Mouse (Mus musculus) liver, embryonic 14.5 days (tissue): ENCODE measurements around the gene Cers3. TPM values are rescaled to one million over a fixed set of nuclear protein-coding genes. Genes with fewer than 3 reads are reported as not detected.

Source experiments
- ATAC-seq: fragments of 200-750 bp; cut with Nextera tagmentation; 2 replicates; pipeline ENCODE4 v1.8.0; 2017; ENCODE audit warnings: moderate number of reproducible peaks, mild to moderate bottlenecking, moderate library complexity; ENCODE audit not compliant: insufficient read depth
- DNase-seq, 3 experiments: peaks; one replicate each; pipeline ENCODE4 v3.0.0-alpha.2; 2012 to 2013; ENCODE audit warnings: low read depth in 3 of 3, low spot score in 3 of 3
- H3K27ac ChIP-seq: fragments of 300-500 bp; sonication (generic); 2 replicates; pipeline ENCODE4 v1.5.1; 2014; ENCODE audit warnings: moderate library complexity, mild to moderate bottlenecking, control low read depth, inconsistent platforms
- H3K27me3 ChIP-seq: fragments of 300-500 bp; sonication (generic); 2 replicates; pipeline ENCODE4 v1.6.1; 2014; ENCODE audit warnings: mild to moderate bottlenecking, low read length, moderate library complexity; ENCODE audit not compliant: control insufficient read depth, insufficient read depth
- H3K36me3 ChIP-seq: fragments of 300-500 bp; sonication (generic); replicated peaks from 2 replicates; pipeline ENCODE4 v1.6.1; 2014; ENCODE audit warnings: low read depth; ENCODE audit not compliant: control insufficient read depth, insufficient read depth
- H3K4me1 ChIP-seq, 2 experiments: fragments of 200-500 bp in 1 of 2; fragments of 300-500 bp in 1 of 2; sonication (generic) in 1 of 2; replicated peaks; 2 replicates each; pipeline ENCODE4 v1.6.1; 2012 to 2014; ENCODE audit warnings: antibody characterized with exemption in 1 of 2, inconsistent platforms in 1 of 2, low read length in 1 of 2; ENCODE audit not compliant: control insufficient read depth in 2 of 2, insufficient read depth in 2 of 2
- H3K4me2 ChIP-seq: fragments of 300-500 bp; sonication (generic); 2 replicates; pipeline ENCODE4 v1.6.1; 2014; ENCODE audit warnings: low read depth, mild to moderate bottlenecking, control low read depth, moderate library complexity
- H3K4me3 ChIP-seq, 2 experiments: fragments of 200-500 bp in 1 of 2; fragments of 300-500 bp in 1 of 2; sonication (generic) in 1 of 2; 2 replicates each; pipeline ENCODE4 v1.5.1; 2012 to 2014; ENCODE audit warnings: low read depth in 2 of 2, low read length in 2 of 2, mild to moderate bottlenecking in 2 of 2, control low read depth in 1 of 2, inconsistent platforms in 1 of 2, moderate library complexity in 1 of 2; ENCODE audit not compliant: insufficient read depth in 1 of 2
- H3K9ac ChIP-seq: fragments of 300-500 bp; sonication (generic); replicated peaks from 2 replicates; pipeline ENCODE4 v1.6.1; 2014; ENCODE audit warnings: mild to moderate bottlenecking, control low read depth, moderate library complexity
- H3K9me3 ChIP-seq: fragments of 300-500 bp; sonication (generic); 2 replicates; pipeline ENCODE4 v1.6.1; 2016; ENCODE audit warnings: low read length, mixed read lengths; ENCODE audit not compliant: control insufficient read depth
- CTCF ChIP-seq: IDR thresholded peaks from 2 replicates; pipeline ENCODE4 v1.5.1; 2016; ENCODE audit warnings: antibody characterized with exemption, low read depth, control low read depth
- EP300 ChIP-seq: IDR thresholded peaks from 2 replicates; pipeline ENCODE4 v1.6.1; 2016; ENCODE audit warnings: antibody characterized with exemption, low read depth
- WGBS: fragments of 180-500 bp; shearing (Covaris S2); extraction: QIAGEN DNeasy Blood & Tissue Kit; methylation state at CpG from one replicate; pipeline ENCODE4 v1.1.7; 2014; ENCODE audit not compliant: insufficient replicate concordance; 5-methylcytosine and 5-hydroxymethylcytosine counted together
- polyA plus RNA-seq, 2 experiments: library from polyadenylated mRNA; depleted of rRNA in 1 of 2; stranded (reverse) in 1 of 2; unstranded in 1 of 2; fragments of >200 nt; fragmentation: Nextera tagmentation in 1 of 2; extraction: Ambion mirVana in 1 of 2; gene quantifications; 2 replicates each; pipeline versions ENCODE4 v1.2.1 to v1.2.3; 2012 to 2014

The Cers3 gene
- polyA plus RNA-seq, 2 experiments: 0.02 TPM; not detected in 1

DNA sequence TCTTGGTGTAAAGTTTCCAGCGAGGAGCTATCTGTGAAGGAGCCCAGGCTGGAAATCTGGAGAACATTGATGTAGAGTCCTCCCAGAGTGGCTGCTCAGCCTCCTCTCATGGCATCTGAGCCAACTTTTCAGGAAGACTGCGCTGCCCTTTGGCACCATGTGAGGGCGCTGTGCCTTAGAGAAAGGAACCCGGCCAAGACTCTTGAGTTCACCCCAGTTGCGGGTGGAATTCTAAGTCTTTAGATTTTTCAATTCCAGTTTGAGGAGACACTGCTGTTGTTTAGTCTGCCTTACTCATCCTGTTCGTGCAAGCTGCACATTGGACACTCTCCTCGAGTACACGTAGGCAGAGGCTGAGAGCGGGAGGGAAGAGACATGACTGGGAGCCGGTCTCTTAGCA, 98.7 kb downstream of the Cers3 start:
- Histone ChIP-seq H3K9me3 (no peaks in the 10 kb centered on the region), H3K27me3 (peaks cover 23% of the 10 kb centered on the region), H3K27ac (no peak overlapping the region), H3K4me1 (peaks cover 0 to 3% of the 10 kb centered on the region in 2 experiments; a peak in 1 of 4 replicates), H3K4me3 (no peak overlapping the region), H3K9ac (no peak overlapping the region), H3K36me3 (no peaks in the 10 kb centered on the region), H3K4me2 (no peak overlapping the region)
- TF ChIP-seq CTCF (peak; percentile 52), EP300 (no peak)
- ATAC-seq (no peak), DNase-seq (peak in 1 of 3 experiments; percentile 6)
- WGBS: 43% methylated on average over 10 of the region's 10 CpGs

DNA sequence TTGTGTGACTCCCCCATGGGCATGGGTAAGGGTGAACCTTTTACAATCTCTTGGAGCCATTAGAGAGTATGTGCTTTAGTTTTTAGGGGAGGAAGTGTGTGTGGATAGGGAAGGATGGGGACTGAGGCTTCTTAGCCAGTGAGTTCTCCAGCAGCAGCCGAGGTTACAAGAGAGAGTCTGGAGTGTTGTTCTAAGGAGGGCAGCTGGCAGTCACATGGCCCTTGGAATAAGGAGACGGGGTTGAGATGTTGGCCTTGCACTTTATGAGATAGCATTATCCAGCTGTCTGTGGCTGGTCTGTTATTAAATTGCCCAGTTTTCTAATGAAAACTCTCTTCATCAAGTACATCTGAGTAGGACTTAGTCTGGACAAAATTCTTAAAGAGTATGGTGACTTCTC, 100.5 kb downstream of the Cers3 start:
- TF ChIP-seq CTCF: no peak
- TF ChIP-seq EP300: no peak
- no peaks in the 10 kb centered on the region for H3K36me3 ChIP-seq

DNA sequence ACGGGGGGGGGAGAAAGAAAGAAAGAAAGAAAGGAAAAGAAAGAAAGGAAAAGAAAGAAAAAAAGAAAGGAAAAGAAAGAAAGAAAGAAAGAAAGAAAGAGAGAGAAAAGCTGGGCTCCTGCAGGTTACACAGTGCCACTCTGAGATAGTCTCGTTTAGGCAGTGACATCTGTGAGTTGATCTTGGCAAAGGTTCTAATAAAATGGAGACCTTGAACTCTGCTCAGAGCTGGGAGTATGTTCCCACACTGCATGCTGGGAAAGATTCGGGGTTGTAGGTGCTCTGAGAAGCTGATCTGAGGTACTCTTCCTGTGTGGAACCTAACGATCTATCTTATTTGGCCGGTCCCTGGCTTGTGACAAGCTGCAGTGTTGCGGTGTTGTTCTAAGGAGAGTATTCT, 103.3 kb downstream of the Cers3 start:
- no peaks in the 10 kb centered on the region for H3K9me3 ChIP-seq
- no peak overlapping the region for H3K4me2 ChIP-seq
- no peak overlapping the region for H3K9ac ChIP-seq
- no peak for DNase-seq
- H3K36me3 ChIP-seq: no peaks in the 10 kb centered on the region
- 53% methylated on average over 6 of the region's 6 CpGs for WGBS
- no peaks in the 10 kb centered on the region for H3K27me3 ChIP-seq
- TF ChIP-seq CTCF: no peak
- no peak for TF ChIP-seq EP300
- H3K27ac ChIP-seq: no peak overlapping the region
- H3K4me1 ChIP-seq: peaks cover 0 to 3% of the 10 kb centered on the region in 2 experiments; a peak in 1 of 4 replicates
- no peak for ATAC-seq
- no peak overlapping the region for H3K4me3 ChIP-seq

More for the DNA sequence above, 100.5 kb downstream of the Cers3 start:
- Histone ChIP-seq H3K9ac (no peak overlapping the region), H3K9me3 (no peaks in the 10 kb centered on the region), H3K27ac (no peak overlapping the region), H3K4me2 (no peak overlapping the region), H3K27me3 (peaks cover 22% of the 10 kb centered on the region), H3K4me1 (peaks cover 0 to 3% of the 10 kb centered on the region in 2 experiments; a peak in 1 of 4 replicates), H3K4me3 (no peak overlapping the region)
- no peak for ATAC-seq
- no peak for DNase-seq
- 51% methylated on average over 2 of the region's 2 CpGs for WGBS

DNA sequence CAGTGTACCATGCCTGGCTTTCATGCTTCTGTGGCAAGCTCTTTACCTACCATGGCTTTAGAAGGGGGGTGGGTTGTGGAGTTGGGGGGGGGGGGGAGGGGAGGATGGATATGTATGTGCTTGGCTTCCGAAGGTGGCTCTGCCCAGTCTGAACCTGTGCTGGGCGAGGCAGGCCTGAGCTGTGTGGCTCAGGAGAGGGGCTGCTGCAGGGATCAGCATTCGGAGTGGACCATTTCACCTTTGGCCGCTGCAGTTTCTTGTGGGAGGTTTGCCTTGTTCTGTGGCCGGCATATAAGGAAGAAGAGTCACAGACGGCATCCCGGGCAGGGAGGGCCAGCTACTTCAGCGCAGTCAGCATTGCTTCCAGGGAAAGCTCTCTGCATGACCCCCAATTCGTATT, 104.0 kb downstream of the Cers3 start:
- no peak for ATAC-seq
- Histone ChIP-seq H3K9ac (no peak overlapping the region), H3K9me3 (no peaks in the 10 kb centered on the region)

DNA sequence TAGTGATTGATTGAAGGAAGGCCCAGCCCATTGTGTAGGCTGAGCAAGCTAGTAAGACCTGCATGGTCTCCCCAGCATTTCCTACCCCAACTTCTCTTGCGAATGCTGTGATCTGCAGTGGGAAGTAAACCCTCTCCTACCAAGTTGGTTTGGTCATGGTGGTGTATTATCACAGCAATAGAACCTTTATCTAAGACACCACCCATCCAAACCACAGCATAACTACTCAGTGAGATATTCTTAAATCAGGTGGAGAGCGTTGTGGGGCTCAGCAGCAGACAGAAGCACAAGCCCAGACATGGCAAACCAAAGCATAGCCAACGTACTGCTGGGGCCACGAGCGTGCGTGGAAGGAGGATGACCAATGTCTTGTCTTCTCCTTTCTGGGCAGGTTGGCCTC, 106.0 kb downstream of the Cers3 start:
- no peak overlapping the region for H3K4me2 ChIP-seq
- H3K9ac ChIP-seq: no peak overlapping the region
- H3K27ac ChIP-seq: no peak overlapping the region
- DNase-seq (no peak), ATAC-seq (no peak)
- no peaks in the 10 kb centered on the region for H3K36me3 ChIP-seq
- H3K27me3 ChIP-seq: no peaks in the 10 kb centered on the region
- 51% methylated on average over 6 of the region's 6 CpGs for WGBS
- no peaks in the 10 kb centered on the region for H3K9me3 ChIP-seq
- H3K4me1 ChIP-seq: peaks cover 0 to 3% of the 10 kb centered on the region in 2 experiments; a peak in 1 of 4 replicates
- H3K4me3 ChIP-seq: no peak overlapping the region
- TF ChIP-seq CTCF (no peak), EP300 (no peak)

More for the DNA sequence above, 104.0 kb downstream of the Cers3 start:
- Histone ChIP-seq H3K4me3 (no peak overlapping the region), H3K36me3 (no peaks in the 10 kb centered on the region), H3K27me3 (no peaks in the 10 kb centered on the region), H3K4me2 (no peak overlapping the region), H3K4me1 (peaks cover 0 to 3% of the 10 kb centered on the region in 2 experiments; a peak in 1 of 4 replicates), H3K27ac (no peak overlapping the region)
- WGBS: 57% methylated on average over 9 of the region's 9 CpGs
- TF ChIP-seq CTCF (no peak), EP300 (no peak)
- no peak for DNase-seq
